ENCODE assay signal across 8 mouse cellular contexts in genomic region chr11:33680151-33680550, GRCm38 (mm10).
A peak's percentile ranks its signal among the peaks of the same experiment; 100 is the strongest.
DNase-seq lines count a peak whose midpoint lies in the region; ATAC-seq and TF ChIP-seq lines count a peak whose summit lies in the region.

No protein-coding gene starts in this region.

- H3K9ac ChIP-seq in limb, embryonic 14.5 days (ENCODE audit: low read depth, low read length, severe bottlenecking): no peak overlapping the region
- H3K9ac ChIP-seq in neural tube, embryonic 15.5 days (replicated peaks): 0 out of 2 replicates have a peak overlapping the region, but pooled peaks have one; percentile 7

- TF ChIP-seq POLR2A in limb, embryonic 14.5 days (IDR thresholded peaks at IDR 0.05; ENCODE audit: borderline replicate concordance, extremely low read depth, insufficient read depth, insufficient read length): no peak

- H3K27ac ChIP-seq in limb, embryonic 14.5 days (replicated peaks; ENCODE audit: low read depth, low read length): no peak overlapping the region
- no peak overlapping the region for H3K27ac ChIP-seq in neural tube, embryonic 15.5 days (replicated peaks)

- under 1% methylated on average over 15 of the region's 15 CpGs for WGBS in limb, embryonic 14.5 days
- WGBS in neural tube, embryonic 15.5 days: 2% methylated on average over 15 of the region's 15 CpGs

- no peak overlapping the region for H3K4me2 ChIP-seq in limb, embryonic 14.5 days (replicated peaks; ENCODE audit: low read depth, low read length, severe bottlenecking)
- H3K4me2 ChIP-seq in neural tube, embryonic 15.5 days: peak overlapping the region; percentile 54

- no peak for ATAC-seq in limb, embryonic 14.5 days (ENCODE audit: low FRiP score, low read depth)
- ATAC-seq in neural tube, embryonic 15.5 days (ENCODE audit: low FRiP score): no peak

- H3K4me1 ChIP-seq in limb, embryonic 14.5 days (ENCODE audit: control insufficient read depth, insufficient read depth, low read length): no peaks in the 10 kb centered on the region
- peaks cover 15% of the 10 kb centered on the region for H3K4me1 ChIP-seq in neural tube, embryonic 15.5 days

- no peaks in the 10 kb centered on the region for H3K36me3 ChIP-seq in limb, embryonic 14.5 days (ENCODE audit: control insufficient read depth, insufficient read depth, low read length)
- no peaks in the 10 kb centered on the region for H3K36me3 ChIP-seq in neural tube, embryonic 15.5 days

- no peak overlapping the region for H3K4me3 ChIP-seq in limb, embryonic 14.5 days (replicated peaks; ENCODE audit: low read length)
- peak overlapping the region; percentile 29 for H3K4me3 ChIP-seq in neural tube, embryonic 15.5 days (replicated peaks)

- peak; percentile 40 for DNase-seq in urinary bladder, postnatal 14 days (ENCODE audit: low spot score)
- DNase-seq in urinary bladder, postnatal 10 days (ENCODE audit: low spot score): no peak
- peak; percentile 88 for DNase-seq in embryo, embryonic 10 days (ENCODE audit: low spot score)
- peak; percentile 71 for DNase-seq in heart, postnatal 4 days
- peak; percentile 67 for DNase-seq in limb, embryonic 14.5 days (ENCODE audit: low spot score)
- DNase-seq in left cerebral cortex, adult 8-10 months (ENCODE audit: low spot score in 2 of 2): no peak
- no peak for DNase-seq in frontal cortex, postnatal 25 days (ENCODE audit: low spot score in 2 of 2)

- H3K27me3 ChIP-seq in limb, embryonic 14.5 days (ENCODE audit: control insufficient read depth, insufficient read depth, low read length): no peaks in the 10 kb centered on the region
- H3K27me3 ChIP-seq in neural tube, embryonic 15.5 days (replicated peaks): no peaks in the 10 kb centered on the region; the same call in 1 of the 2 replicates

- H3K9me3 ChIP-seq in limb, embryonic 14.5 days (ENCODE audit: control insufficient read depth, low read length): no peaks in the 10 kb centered on the region
- H3K9me3 ChIP-seq in neural tube, embryonic 15.5 days (replicated peaks): no peaks in the 10 kb centered on the region

Comparison
In these comparisons a context has a peak if more than half of its experiments do, and no peak if none do; other contexts are left out.
1. DNase-seq: peak in urinary bladder, postnatal 14 days (single experiment), embryo, embryonic 10 days (single experiment), heart, postnatal 4 days (single experiment) and limb, embryonic 14.5 days (single experiment); none in urinary bladder, postnatal 10 days (single experiment), left cerebral cortex, adult 8-10 months (0 of 2) and frontal cortex, postnatal 25 days (0 of 2).